Mouse (Mus musculus) T-helper 1 cell (primary cell): ENCODE results near the gene Duoxa2.

Experiments used
- in situ Hi-C: fragments of 300-600 bp; cut with MboI, MseI; formaldehyde crosslinking; loops from one replicate; pipeline ENCODE4 v1.15.1; 2025; ENCODE audit warnings: high pct_unique_total_duplicates

The Duoxa2 gene

GRCm38 (mm10) chr2:122298596-122299490 lies at the start of gene Duoxa2:
Duoxa2 (plus strand) TSS chr2:122298900.
- in situ Hi-C loops = no loop called here

- in situ Hi-C loops = no loop called here
Observed at GRCm38 (mm10) chr2:122255997-122256396, 42.7 kb upstream of the Duoxa2 start.

- in situ Hi-C loops = no loop called here
Observed at GRCm38 (mm10) chr2:122260729-122261128, 38.0 kb upstream of the Duoxa2 start.

DNA sequence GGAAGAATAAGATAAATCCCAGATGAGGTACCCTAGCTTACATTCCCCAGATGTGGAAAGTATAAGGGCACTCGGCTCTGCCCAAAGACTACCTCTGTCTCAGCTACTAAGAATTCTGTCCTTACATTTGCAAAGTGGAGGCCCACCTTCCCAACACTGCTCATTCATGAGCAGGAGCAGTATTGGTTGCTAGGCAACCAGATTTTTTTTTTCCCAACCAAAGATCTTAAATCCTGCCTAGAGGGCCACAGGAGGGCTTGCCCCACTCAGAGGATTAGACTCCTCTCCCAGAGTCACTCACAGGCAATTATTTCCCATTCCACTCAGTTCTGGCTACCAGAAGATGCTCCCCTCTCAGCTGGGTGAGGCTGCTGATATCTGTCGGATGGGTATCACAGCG lies 34.0 kb upstream of the Duoxa2 start:
- in situ Hi-C loops = no loop called here

- in situ Hi-C loops = no loop called here
Observed at GRCm38 (mm10) chr2:122266407-122267193, 32.1 kb upstream of the Duoxa2 start.

- in situ Hi-C loops = no loop called here
Observed at GRCm38 (mm10) chr2:122278769-122279168, 19.9 kb upstream of the Duoxa2 start.

DNA sequence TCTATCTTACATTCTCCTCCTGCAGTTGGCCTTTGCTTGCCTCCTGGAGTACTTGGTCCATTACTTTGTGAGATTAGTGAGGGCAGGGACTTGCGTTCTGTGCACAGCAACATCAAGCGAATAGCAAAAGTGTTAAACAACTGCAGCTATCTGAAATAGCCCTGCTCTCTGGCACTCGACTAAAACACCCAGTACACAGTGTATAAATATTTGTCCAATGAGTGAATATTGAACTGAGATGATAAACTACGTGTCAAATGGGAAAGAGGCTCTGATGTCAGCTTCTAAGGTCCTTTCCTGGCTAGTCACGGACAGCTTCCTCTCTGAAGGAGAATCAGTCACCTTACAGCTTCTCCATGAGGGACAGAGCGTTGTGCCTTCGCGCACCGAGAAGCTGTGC lies 14.6 kb upstream of the Duoxa2 start:
- in situ Hi-C loops = no loop called here

GRCm38 (mm10) chr2:122286137-122286536 lies 12.6 kb upstream of the Duoxa2 start:
- in situ Hi-C loops = no loop called here

- in situ Hi-C loops = no loop called here
Observed at GRCm38 (mm10) chr2:122294916-122295315, 3.8 kb upstream of the Duoxa2 start.

GRCm38 (mm10) chr2:122297271-122298095 lies 1.2 kb upstream of the Duoxa2 start:
- in situ Hi-C loops = no loop called here

GRCm38 (mm10) chr2:122298096-122298499 lies 602 bp upstream of the Duoxa2 start, which contains the start of gene Duox2:
Duox2 (minus strand) TSS chr2:122298449.
- in situ Hi-C loops = no loop called here

DNA sequence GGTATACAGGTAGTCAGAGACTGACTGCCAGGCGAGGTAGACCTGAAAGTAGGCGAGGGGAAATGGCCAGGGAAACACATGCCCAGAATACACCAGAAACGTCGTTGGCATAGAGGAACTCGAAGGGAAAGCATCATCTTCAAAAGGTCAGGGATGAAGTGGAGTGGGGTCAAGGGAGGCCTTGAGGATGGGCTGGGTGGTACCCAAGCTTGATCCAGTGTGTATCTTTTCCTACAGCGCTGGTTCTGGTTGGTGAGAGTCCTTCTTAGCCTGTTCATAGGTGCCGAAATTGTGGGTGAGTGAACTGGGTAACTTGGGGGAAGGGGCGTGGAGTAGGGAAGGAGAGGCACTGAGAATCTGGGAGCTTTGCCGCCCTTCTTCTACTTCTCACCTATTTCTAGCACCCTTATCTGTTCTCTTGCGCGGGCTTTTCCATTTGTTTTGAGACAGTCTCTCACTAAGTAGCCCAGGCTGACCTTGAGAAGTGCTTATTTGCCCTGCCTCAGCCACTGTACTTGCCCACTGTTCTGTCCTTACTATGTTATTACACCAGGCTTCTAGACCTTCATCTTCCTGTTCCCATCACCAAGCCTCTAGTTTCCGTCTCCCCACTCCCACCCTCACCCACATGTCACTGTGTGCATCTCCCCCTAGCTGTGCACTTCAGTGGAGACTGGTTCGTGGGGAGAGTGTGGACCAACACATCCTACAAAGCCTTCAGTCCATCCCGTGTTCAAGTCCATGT lies 1.4 kb downstream of the Duoxa2 start:
- in situ Hi-C loops = no loop called here

DNA sequence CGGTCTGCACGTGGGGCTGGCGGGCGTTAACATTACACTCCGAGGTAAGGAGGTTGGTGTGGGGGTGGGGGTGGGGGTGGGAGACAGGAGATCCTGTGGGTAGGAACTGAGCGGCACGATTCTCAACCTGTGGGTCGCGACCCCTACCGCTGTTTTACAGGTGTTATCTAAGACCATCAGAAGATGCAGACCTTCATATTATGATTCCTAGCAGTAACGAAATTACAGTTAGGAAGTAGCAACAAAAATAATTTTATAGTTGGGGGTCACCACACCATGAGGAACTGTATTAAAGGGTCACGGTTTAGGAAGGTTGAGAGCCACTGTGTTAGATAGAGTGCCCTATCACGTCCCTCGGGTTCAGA lies 1.9 kb downstream of the Duoxa2 start:
- in situ Hi-C loops = no loop called here

- in situ Hi-C loops = no loop called here
Observed at GRCm38 (mm10) chr2:122301081-122301920, 2.6 kb downstream of the Duoxa2 start.

DNA sequence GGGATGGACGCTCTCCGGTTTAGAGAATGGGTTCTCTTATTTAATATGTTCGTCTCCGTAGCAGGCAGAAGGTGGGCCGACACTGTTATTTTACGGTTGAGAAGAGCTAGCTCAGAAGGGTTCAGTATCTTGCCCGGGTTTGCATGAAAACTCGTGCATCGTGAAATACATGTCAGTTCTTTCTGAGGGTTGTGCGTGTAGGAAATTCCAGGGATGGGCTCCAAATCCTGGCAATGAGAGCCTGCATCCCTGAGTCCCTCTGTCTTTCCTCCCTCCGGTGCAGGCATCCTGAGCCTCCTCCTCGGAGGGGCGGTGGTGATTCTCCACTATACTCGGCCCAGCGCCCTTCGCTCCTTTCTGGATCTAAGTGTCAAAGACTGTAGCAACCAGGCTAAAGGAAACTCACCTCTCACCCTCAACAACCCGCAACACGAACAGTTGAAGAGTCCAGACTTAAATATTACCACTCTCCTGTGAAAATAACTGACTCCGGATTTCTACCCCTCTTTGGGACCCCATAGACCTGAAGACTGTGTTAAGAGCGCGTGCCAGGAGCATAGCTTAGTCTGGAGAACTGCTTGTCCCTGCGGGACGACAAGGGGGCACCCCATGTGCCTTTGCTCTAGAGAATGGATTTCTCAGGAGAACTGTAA lies 3.3 kb downstream of the Duoxa2 start:
- in situ Hi-C loops = no loop called here

DNA sequence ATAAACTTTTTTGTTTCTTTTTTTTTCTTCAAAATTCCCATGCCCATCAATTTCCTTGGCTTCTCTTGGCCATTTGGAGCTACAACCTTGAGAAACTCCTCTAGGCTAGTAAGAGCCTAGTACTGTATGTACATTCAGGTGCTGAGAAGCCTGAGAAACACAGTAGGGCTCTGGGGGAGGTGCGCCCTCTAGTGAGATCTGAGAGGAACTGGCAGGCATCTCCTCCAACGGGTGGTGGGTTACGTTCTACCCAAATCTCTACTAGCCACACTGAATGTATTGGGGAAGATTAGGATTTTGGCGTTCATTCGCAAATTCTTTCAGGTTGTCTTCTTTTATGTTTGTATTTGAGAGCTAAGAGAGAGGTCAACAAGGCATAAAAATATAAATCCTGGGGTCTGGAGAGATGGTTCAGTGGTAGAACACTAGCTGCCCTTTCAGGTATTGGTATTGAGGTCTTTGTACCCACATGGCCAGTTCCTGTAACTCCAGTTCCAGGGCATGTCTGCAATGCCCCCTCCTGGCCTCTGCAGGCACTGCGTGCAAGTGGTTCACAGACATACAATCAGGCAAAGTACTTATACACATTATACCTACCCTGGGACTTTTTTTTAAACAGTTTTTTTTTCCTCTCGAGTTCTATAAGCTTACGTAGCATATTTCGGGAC lies 4.0 kb downstream of the Duoxa2 start:
- in situ Hi-C loops = no loop called here

- in situ Hi-C loops = no loop called here
Observed at GRCm38 (mm10) chr2:122304544-122304943, 5.8 kb downstream of the Duoxa2 start.

DNA sequence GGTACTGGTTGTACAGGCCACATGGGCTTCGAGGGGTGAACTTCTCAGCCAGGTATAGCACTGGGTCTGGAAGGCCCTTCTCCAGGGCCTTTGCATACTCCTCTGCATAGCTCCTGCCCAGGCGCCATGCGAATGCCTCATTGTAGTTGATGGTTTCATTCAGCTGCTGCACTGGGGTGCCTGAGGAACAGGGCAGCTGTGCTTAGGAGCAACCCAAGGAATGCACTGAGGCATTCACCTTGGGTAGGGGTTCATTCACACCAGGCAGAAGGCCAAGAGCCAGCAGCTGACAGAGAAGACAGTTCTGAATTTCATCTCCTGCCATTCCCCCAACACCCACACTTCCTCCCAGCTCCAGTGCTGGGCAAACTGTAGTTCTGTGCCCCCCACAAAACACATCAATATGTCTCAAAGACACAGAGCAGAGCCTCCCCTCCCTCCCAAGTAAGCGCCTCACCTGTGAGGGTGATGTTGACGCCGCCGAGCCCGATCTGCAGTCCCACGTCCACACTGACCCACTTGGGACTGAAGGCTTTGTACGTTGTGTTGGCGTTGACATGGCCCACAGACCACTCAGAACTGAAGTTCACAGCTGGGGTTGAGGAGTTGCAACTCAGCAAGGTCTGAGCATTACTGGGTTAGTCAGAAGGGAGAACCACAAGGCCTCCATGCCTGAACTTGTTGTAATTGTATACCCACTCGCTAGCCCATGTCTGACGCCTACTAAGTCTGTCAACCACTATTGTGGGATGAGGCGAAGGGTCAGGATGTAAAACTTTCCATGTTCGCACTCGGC lies 6.6 kb downstream of the Duoxa2 start:
- in situ Hi-C loops = no loop called here
